Mouse (Mus musculus) mammary gland, adult 2 months (tissue): ENCODE data around the gene Ugcg. TPM values are rescaled to one million over a fixed set of nuclear protein-coding genes. Genes with fewer than 3 reads are reported as not detected.

Experiments
- polyA plus RNA-seq: library from polyadenylated mRNA; depleted of rRNA; stranded (reverse); fragments of >200 nt; gene quantifications from 2 replicates; pipeline ENCODE4 v1.2.3, GENCODE M21; 2012; ENCODE audit warnings: low replicate concordance; rRNA removed

The Ugcg gene
- polyA plus RNA-seq: 31.4 and 53.3 TPM in 2 replicates

GRCm38 (mm10) chr4:59188802-59189545 lies at the start of gene Ugcg:
Gene Ugcg (plus strand): TSS chr4:59189257.

Other genes with a start within 250 kb of the Ugcg start
- gene Zkscan16, start 245.6 kb upstream of the Ugcg start, polyA plus RNA-seq: not detected in 2 replicates
- 1.4 and 2.8 TPM in 2 replicates for gene Ptgr1, start 202.1 kb upstream of the Ugcg start, polyA plus RNA-seq
- gene Dnajc25, start 194.2 kb upstream of the Ugcg start, polyA plus RNA-seq: 3.6 and 6.2 TPM in 2 replicates
- gene Gm20503, start 186.0 kb upstream of the Ugcg start, polyA plus RNA-seq: 1.1 TPM in 1 of 2 replicates, not detected in the other
- gene Gng10, start 154.2 kb upstream of the Ugcg start, polyA plus RNA-seq: 20.5 and 22.2 TPM in 2 replicates
- not detected in 2 replicates for gene AI481877, start 50.3 kb upstream of the Ugcg start, polyA plus RNA-seq
- gene Susd1, start 249.4 kb downstream of the Ugcg start, polyA plus RNA-seq: 8.2 and 17.7 TPM in 2 replicates